Mouse (Mus musculus) 3134 (cell line): ENCODE data around the gene Cdh22.

Experiments
- DNase-seq: peaks from one replicate; pipeline ENCODE4 v3.0.0-alpha.2; 2011; ENCODE audit warnings: low spot score; ENCODE audit not compliant: insufficient read length; ENCODE audit errors: extremely low read depth

Cdh22 gene

DNA sequence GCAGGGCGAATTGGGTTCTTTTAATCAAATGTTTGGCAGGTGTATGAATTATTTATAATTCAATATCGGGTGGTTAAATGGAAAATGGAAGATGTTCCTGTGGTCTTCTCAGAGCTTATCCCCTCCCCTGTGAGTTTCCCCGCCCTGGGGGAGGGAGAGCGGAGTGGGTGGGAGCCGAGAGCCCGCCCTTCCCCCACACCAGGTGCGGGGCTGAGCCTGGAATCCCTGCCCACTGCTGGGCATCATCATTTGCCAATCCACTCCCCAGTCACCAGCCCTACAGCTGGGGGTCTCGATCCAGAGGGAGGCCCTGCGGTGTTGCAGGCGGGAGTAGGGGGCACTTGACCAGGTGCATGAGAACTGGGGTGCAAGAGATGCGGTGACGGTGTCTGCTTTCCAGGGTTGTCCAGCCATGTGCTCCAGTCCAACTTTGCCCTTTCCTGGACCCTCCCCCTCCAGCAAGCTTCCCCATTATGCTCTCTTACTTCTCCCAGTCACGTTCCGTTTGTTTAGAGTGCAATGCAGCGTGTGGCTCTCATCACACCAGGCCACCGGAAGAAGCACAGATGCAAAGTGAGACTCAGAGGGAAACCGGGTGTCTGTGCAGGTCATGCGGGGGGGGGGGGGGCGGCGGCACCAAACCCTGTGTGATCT lies 23.1 kb downstream of the Cdh22 start:
- no peak for DNase-seq

DNA sequence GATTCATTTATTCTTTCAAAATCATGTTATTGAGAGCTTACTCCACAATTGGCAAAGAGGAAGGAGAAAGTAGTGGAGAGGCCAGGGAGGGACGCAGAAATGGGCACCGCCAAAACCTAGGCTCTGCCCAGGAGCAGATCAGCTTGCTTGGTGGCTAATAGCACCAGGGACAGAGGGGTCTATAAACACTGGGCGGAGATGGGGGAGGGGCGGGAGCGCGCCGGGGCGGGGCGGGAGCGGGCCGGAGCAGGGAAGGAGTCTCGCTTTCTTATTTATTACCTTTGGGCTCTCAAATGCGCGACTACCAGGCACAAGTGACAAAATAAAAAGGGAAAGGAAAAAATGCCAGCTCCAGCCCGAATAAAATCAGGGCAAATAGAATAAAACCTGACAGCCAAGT lies 23.7 kb downstream of the Cdh22 start:
- DNase-seq: no peak

GRCm38 (mm10) chr2:165207689-165208088 lies 27.0 kb downstream of the Cdh22 start:
- peak; percentile 46 for DNase-seq

DNA sequence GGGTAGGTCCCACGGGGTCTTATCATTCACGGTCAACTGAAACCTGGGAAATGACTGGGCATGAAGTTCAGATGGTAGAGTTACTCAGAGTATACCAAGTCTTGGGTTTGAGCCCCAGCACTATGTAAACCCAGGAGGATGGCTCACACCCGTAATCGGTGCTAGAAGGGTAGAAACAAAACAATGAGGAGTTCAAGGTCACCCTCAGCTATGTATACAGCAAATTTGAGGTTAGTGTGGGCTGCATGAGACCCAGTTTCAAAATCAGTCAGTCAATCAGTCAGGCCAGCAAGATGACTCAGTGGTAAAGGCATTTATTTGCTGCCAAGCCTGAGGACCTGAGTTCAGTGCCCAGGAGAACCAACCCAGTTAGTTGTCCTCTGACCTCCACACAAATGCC lies 27.6 kb downstream of the Cdh22 start:
- DNase-seq: peak; percentile 52

- no peak for DNase-seq
Measured at GRCm38 (mm10) chr2:165205486-165205885, 29.2 kb downstream of the Cdh22 start.

GRCm38 (mm10) chr2:165204931-165205330 lies 29.7 kb downstream of the Cdh22 start:
- no peak for DNase-seq

DNA sequence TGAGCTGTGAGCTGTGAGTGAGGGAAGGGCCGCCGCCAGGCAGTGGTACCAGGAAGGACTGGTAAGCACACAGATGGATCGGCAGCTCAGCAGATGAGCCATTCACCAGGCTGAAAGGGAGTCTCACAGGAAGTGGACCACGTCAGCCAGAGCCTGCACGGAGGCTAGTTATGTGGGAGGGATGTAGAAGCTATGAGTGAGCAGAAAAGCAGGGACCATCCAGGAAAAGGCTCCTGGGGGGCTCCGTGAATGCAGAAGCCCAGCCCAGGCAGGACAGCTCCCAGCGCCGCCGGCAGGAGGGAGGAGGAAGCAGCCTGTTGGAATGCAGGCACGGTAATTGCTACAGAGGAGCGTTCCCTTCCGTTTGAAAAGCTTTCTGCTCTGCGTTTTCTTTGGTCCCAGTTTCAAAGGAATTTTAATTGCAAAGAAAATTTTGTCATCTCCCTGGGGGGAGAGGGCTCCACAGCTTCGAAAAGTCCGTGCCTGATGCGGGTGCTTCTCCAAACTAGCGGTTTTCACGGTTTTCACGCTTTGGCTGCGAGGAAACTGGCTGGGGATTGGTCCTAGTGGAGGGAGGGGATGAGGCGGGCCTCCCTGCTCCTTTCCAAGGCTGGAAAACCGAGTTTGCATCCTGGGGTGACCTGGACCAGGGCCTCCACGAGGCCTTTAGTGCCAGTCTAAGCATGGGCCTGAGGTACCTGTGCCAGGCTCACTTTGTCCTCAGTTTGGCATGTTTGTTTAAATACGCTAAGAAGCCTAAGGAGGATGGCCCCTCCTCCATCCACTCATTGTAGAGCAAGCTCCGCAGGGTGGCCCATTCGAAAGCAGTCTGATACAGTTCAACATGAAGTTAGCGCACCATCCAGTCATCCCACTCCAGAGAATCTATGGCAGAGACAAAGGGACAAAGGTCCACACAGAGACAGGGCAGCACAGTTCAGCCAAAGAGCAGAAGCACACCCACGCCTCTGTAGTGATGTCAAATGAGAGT lies 32.6 kb downstream of the Cdh22 start:
- peak; percentile 46 for DNase-seq

- no peak for DNase-seq
Measured at GRCm38 (mm10) chr2:165197546-165197945, 37.1 kb downstream of the Cdh22 start.

DNA sequence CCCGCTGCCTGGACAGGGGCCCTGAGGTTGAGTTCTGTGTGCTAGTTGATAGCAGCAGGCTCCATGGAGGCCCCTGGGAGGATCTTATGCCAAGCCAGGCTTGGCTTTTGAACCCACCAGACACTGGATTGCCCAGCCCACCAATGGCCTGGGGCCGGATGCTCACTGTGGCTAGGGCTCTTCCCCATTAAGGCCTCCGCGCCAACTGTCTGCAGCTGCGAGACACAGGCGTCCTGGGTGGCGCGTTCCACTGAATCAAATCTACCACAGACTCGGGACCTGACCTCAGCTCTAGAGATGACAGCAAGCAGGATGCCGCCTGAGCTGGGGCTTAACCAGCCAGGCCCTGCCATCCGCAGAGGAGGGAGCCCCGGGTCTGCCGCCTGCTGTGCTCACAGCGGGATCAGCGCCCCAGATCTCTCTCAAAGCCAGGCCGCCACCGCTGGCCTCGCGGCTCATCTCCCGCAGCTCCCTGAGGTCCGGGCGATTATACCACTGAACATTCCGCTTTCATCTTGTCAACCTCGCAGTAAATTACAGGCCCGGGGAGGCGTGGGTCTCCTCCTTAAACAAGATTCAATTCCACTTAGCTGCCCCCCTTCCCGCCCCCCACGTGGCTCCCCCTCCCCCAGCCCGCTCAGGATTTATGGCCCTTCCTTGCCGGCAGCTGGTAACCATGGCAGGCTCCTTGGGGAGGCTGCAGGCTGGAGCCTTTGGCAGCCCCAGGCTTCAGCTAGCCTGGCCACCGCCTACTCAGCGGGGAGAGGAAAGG lies 39.1 kb downstream of the Cdh22 start:
- DNase-seq: no peak

DNA sequence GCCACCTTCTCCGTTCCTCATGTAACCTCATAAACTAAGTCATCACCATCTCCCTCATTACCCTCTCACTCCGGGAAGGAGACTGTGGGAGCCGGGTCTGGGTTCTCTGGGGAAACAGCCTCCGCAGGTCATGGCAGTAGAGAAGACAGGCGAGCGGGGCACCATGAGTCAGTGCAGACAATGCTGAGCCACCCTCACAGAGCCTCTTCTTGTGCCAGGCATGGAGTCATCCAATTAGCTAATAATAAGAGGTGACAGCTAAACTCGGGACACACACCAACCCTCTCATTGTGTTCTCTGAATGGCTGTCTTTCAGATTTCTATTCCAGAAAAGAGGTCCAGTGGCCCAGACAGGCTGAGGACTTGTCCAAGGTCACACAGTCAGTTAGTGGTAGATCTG lies 43.2 kb downstream of the Cdh22 start:
- no peak for DNase-seq

GRCm38 (mm10) chr2:165189546-165189945 lies 45.1 kb downstream of the Cdh22 start:
- DNase-seq: peak; percentile 39

DNA sequence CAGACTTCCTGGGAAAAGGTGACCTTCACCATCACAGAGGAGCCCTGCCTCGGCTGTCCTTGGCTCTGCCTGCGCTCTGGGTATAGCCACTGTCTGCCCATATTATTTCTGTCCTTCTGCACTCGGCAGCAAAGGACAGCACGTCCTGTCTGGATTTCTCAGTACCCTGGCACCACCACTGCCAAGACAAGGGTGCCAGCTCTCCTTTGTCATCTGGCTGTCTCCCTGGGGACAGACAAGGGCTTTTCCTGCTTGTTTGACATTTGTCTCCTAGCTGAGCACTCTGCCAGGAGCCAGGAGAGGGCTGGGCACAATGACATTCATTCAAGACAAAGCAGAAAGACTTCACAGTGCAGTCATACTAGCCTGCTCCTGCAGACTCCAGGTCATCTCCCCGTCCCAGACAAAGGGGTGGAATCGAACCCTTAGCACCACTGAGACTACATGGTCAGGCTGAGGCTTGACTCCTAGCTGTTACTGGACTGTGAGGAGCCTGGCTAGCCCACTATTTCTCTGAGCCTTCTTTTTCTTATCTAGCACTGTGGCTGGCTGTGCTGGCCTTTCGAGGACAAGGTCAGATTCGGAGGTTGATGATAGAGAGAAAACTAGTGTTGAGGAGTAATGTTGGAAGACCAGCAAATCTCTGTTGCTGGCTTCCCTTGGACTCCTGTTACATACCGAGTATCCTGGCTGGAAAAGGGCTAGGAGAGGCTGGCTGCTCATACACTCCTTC lies 46.8 kb downstream of the Cdh22 start:
- no peak for DNase-seq

GRCm38 (mm10) chr2:165184015-165184633 lies 50.5 kb downstream of the Cdh22 start:
- no peak for DNase-seq

DNA sequence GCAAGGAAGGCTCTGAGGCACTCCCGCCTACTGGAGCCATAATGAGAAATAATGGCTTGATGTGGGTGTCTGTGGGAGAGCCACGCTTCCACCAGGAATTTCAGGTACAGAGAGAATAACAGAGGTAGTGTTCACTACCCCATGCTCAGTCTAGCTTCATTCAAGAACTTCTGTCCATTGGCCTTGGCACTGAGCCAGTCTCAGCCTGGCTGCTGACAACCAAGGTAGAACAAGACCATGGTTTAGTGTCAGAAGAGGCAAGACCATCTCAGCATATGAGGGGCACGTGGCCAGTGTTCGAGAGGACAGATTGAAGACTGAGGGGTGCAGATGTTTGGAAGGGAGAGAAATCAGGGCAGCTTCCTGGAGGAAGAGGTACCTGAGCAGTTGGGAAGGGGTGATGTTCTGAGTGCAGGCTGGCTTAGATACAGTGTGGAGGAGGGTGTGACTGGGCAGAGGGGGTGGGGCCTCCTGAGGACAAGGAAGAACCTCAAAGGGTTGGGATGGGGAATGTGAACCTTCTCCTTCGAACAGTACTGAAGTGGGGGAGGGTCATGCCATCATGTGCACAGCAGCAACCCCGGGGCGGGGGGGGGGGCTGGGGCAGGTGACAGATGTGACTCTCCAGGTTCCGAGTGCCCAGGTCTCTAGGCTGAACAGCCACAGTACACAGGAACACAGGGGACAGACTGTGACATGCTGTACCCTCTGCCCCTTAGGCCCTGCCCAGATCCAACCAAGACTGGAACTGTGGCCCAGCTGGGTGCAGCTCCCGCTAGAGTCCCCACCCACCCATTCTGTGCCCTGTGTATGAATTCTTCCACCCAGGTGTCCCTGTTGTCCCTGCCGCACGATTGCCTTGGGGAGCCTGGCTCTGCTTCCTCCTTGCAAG lies 52.3 kb downstream of the Cdh22 start:
- DNase-seq: no peak

DNA sequence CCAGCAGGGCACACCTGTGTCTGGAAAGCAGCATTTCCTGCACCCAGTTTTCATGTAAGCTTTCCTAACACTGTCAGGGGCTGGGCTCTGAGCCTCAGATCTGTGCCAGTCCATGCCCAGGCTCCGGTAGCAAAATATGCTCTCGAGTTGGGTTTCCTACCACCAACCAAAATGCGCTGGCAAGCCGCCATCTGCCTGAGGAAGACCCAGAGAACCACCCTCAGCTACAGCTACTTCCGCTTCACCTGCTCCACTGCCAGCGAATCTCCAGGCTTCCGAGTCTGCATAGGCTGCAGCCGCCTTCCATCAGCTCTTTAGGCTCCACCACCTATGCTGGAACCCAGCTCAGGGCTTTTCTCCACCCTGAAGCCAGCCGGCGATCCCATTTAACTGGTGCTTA lies 55.4 kb downstream of the Cdh22 start:
- no peak for DNase-seq

GRCm38 (mm10) chr2:165176965-165177364 lies 57.7 kb downstream of the Cdh22 start:
- DNase-seq: no peak

GRCm38 (mm10) chr2:165166664-165167435 lies 67.8 kb downstream of the Cdh22 start:
- DNase-seq: no peak

DNA sequence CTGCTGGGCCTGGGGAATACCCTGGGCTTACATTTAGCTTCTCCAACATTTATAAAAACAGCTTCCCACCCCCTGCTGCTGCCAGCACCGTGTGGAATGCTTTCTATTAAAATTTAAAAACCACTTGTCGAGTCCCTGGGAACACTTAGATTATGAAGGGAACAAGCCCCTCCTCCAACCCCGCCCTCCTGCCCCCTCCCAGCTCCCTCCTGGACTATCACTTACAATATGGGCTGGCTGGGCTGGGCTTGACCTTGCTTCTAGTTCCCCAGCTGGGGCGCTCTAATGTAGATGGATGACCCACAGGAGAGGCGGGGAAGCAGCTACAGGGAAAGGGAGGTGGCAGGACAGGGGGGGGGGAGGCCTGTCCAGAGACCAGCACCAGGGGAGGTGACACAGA lies 72.4 kb downstream of the Cdh22 start:
- no peak for DNase-seq
